21 mouse cellular contexts compared by ENCODE assay signal in the genomic region with DNA sequence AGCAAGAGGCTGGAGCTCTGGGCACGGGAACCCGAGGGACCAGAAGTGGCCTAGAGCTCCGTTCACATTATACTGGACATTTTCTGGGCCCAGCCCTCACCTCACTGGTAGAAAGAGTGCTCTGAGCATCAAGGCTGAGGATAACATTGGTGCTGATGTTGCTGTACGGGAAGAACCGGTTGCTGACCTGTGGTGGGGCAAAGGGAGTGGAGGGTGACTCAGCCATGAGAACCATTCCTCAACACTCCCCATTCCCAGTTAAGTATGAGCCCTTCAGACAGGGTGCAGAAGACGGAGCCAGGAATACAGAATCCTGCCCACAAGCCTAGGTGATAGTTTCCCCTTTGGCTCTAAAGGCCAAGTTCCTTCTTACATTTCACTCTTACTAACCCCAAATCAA. TPM values are rescaled to one million over a fixed set of nuclear protein-coding genes. Genes with fewer than 3 reads are reported as not detected.
"Had no signal": no experiment of that assay in that cellular context is flagged by ENCODE, and none has a peak within 500 bp of the region (broad histone marks: within the 10 kb centered on the region; RNA-seq: fewer than 3 reads in every experiment).

No protein-coding gene starts in this region.

- H3K27me3 ChIP-seq: stomach, embryonic 15.5 days had no signal

- H3K27ac ChIP-seq: liver, embryonic 12.5 days; liver, embryonic 14.5 days; midbrain, embryonic 10.5 days; midbrain, embryonic 12.5 days; neural tube, embryonic 13.5 days; neural tube, embryonic 15.5 days; stomach, embryonic 15.5 days had no signal

- H3K9me3 ChIP-seq: liver, embryonic 12.5 days; midbrain, embryonic 10.5 days; midbrain, embryonic 12.5 days; neural tube, embryonic 13.5 days; neural tube, embryonic 15.5 days; stomach, embryonic 15.5 days had no signal

- ATAC-seq: liver, embryonic 12.5 days; midbrain, embryonic 16.5 days had no signal

- H3K36me3 ChIP-seq: liver, embryonic 12.5 days; midbrain, embryonic 10.5 days; midbrain, embryonic 12.5 days; neural tube, embryonic 13.5 days; neural tube, embryonic 15.5 days; stomach, embryonic 15.5 days had no signal

- H3K4me2 ChIP-seq: liver, embryonic 12.5 days; lung, embryonic 14.5 days; midbrain, embryonic 12.5 days; neural tube, embryonic 13.5 days; neural tube, embryonic 15.5 days; stomach, embryonic 15.5 days had no signal

- H3K4me3 ChIP-seq: liver, embryonic 12.5 days; midbrain, embryonic 10.5 days; midbrain, embryonic 12.5 days; myocyte; neural tube, embryonic 13.5 days; neural tube, embryonic 15.5 days; stomach, embryonic 15.5 days had no signal

- DNase-seq: lung, embryonic 14.5 days; lung, postnatal 14 days; lung, postnatal 36 days; midbrain, embryonic 14.5 days; right cerebral cortex, postnatal 14 days; thymus, adult 2 months; thymus, postnatal 25 days; thymus, postnatal 4 days had no signal

- H3K9ac ChIP-seq: liver, embryonic 12.5 days; liver, embryonic 14.5 days; lung, embryonic 14.5 days; midbrain, embryonic 12.5 days; neural tube, embryonic 13.5 days; neural tube, embryonic 15.5 days; stomach, embryonic 15.5 days had no signal

RNA-seq across cellular contexts. Expression of a gene that starts 16.7 kb away (rescaled TPM):
- total RNA-seq: megakaryocyte-erythroid progenitor cell, adult 5-6 weeks had no signal
- polyA plus RNA-seq: liver, adult 2 months; liver, embryonic 12.5 days; midbrain, embryonic 14.5 days; neural tube, embryonic 11.5 days had no signal

RNA-seq across cellular contexts. Expression of a gene that starts 24.0 kb away (rescaled TPM):
- total RNA-seq: megakaryocyte-erythroid progenitor cell, adult 5-6 weeks had no signal

RNA-seq across cellular contexts. Expression of a gene that starts 44.7 kb away (rescaled TPM):
- total RNA-seq: megakaryocyte, adult 5-6 weeks; megakaryocyte-erythroid progenitor cell, adult 5-6 weeks had no signal
- polyA plus RNA-seq: liver, adult 2 months; lung, embryonic 14.5 days had no signal
